Mouse (Mus musculus): Measurements from ENCODE around the gene Sorl1.

DNA sequence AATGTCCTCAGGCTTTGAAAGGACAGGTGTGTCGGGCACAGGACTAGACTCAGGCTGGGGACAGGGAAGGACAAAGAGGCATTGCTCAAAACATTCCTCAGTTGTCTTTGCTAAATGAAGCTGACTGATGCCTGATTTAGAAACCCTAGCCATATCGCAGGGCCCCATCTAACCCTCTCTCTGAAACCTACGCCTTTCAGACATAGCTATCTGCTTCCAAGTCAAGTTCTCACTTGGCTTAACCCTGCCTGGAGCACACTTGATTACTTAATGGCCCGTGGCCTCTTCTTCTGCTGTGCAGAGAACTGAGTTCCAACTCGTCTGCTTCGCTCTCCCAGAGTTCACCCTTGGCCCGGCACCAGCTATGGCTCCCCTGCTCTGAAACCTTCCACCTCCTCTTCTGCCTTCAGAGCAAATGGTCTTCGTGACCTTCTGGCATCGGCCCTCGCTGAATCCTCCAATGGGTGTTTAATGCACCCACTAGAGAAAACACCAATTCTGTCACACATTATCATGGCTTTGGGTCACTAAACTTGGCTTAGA is 183.7 kb downstream of the Sorl1 start:
- no peak for TF ChIP-seq CTCF (IDR thresholded peaks at IDR 0.05; ENCODE audit: extremely low read depth, insufficient read depth, low read length)
- no peak for TF ChIP-seq POLR2A (IDR thresholded peaks at IDR 0.05; ENCODE audit: extremely low read depth, insufficient read depth, low read length)
